Mouse (Mus musculus): Measurements from ENCODE around the gene Ern1. TPM values are rescaled to one million over a fixed set of nuclear protein-coding genes. Genes with fewer than 3 reads are reported as not detected.
A peak's percentile ranks its signal among the peaks of the same experiment; 100 is the strongest.
"Not testable (repeated sequence)": the region's sequence is repeated elsewhere in the genome, so short reads cannot be mapped to it uniquely, and the experiment has no call there.

The Ern1 gene
- polyA plus RNA-seq, 1 experiment from 2014 or later = 3.8 TPM

GRCm38 (mm10) chr11:106397656-106398055 lies 90.0 kb downstream of the Ern1 start:
- H3K4me2 ChIP-seq (ENCODE audit: low read depth, low read length) = no peak overlapping the region
- H3K4me3 ChIP-seq (ENCODE audit: low read depth, low read length) = no peak overlapping the region
- ATAC-seq (replicated peaks; ENCODE audit: insufficient number of reproducible peaks, low FRiP score, low TSS enrichment, low read depth) (no peak), DNase-seq (ENCODE audit: low spot score) (no peak)
- no peaks in the 10 kb centered on the region for H3K9me3 ChIP-seq (replicated peaks; ENCODE audit: control insufficient read depth, low read length)
- H3K9ac ChIP-seq (replicated peaks; ENCODE audit: low read length) = no peak overlapping the region
- no peak overlapping the region for H3K27ac ChIP-seq (replicated peaks; ENCODE audit: low read depth, low read length)
- no peaks in the 10 kb centered on the region for H3K36me3 ChIP-seq (replicated peaks; ENCODE audit: control insufficient read depth, insufficient read depth, low read depth, low read length)
- WGBS = 88% methylated on average over 3 of the region's 3 CpGs
- H3K27me3 ChIP-seq (ENCODE audit: control insufficient read depth, insufficient read depth, low read length) = no peaks in the 10 kb centered on the region
- H3K4me1 ChIP-seq (ENCODE audit: control insufficient read depth, insufficient read depth, low read length) = no peaks in the 10 kb centered on the region

- 72% methylated on average over 2 of the region's 2 CpGs for WGBS
Observed at GRCm38 (mm10) chr11:106394055-106394454, 93.6 kb downstream of the Ern1 start.

GRCm38 (mm10) chr11:106393331-106393616 lies 94.4 kb downstream of the Ern1 start:
- Histone ChIP-seq H3K9me3 (replicated peaks; ENCODE audit: control insufficient read depth, low read length) (no peaks in the 10 kb centered on the region), H3K4me2 (ENCODE audit: low read depth, low read length) (no peak overlapping the region), H3K9ac (replicated peaks; ENCODE audit: low read length) (no peak overlapping the region), H3K36me3 (replicated peaks; ENCODE audit: control insufficient read depth, insufficient read depth, low read depth, low read length) (no peaks in the 10 kb centered on the region), H3K4me1 (ENCODE audit: control insufficient read depth, insufficient read depth, low read length) (no peaks in the 10 kb centered on the region), H3K4me3 (ENCODE audit: low read depth, low read length) (no peak overlapping the region), H3K27me3 (ENCODE audit: control insufficient read depth, insufficient read depth, low read length) (no peaks in the 10 kb centered on the region), H3K27ac (replicated peaks; ENCODE audit: low read depth, low read length) (no peak overlapping the region)
- no peak for ATAC-seq (replicated peaks; ENCODE audit: insufficient number of reproducible peaks, low FRiP score, low TSS enrichment, low read depth)
- DNase-seq (ENCODE audit: low spot score) = no peak
- WGBS = 49% methylated on average over 4 of the region's 4 CpGs

More at GRCm38 (mm10) chr11:106394055-106394454, 93.6 kb downstream of the Ern1 start:
- H3K9ac ChIP-seq (replicated peaks; ENCODE audit: low read length); H3K27ac ChIP-seq (replicated peaks; ENCODE audit: low read depth, low read length); H3K4me2 ChIP-seq (ENCODE audit: low read depth, low read length); H3K4me1 ChIP-seq (ENCODE audit: control insufficient read depth, insufficient read depth, low read length); H3K36me3 ChIP-seq (replicated peaks; ENCODE audit: control insufficient read depth, insufficient read depth, low read depth, low read length); ATAC-seq (replicated peaks; ENCODE audit: insufficient number of reproducible peaks, low FRiP score, low TSS enrichment, low read depth); H3K4me3 ChIP-seq (ENCODE audit: low read depth, low read length); H3K9me3 ChIP-seq (replicated peaks; ENCODE audit: control insufficient read depth, low read length); H3K27me3 ChIP-seq (ENCODE audit: control insufficient read depth, insufficient read depth, low read length); DNase-seq (ENCODE audit: low spot score): not testable (repeated sequence)

- no peaks in the 10 kb centered on the region for H3K27me3 ChIP-seq (ENCODE audit: control insufficient read depth, insufficient read depth, low read length)
- DNase-seq (ENCODE audit: low spot score) (no peak), ATAC-seq (replicated peaks; ENCODE audit: insufficient number of reproducible peaks, low FRiP score, low TSS enrichment, low read depth) (no peak)
- H3K9ac ChIP-seq (replicated peaks; ENCODE audit: low read length) = no peak overlapping the region
- H3K36me3 ChIP-seq (replicated peaks; ENCODE audit: control insufficient read depth, insufficient read depth, low read depth, low read length) = no peaks in the 10 kb centered on the region
- no peak overlapping the region for H3K4me3 ChIP-seq (ENCODE audit: low read depth, low read length)
- H3K4me1 ChIP-seq (ENCODE audit: control insufficient read depth, insufficient read depth, low read length) = no peaks in the 10 kb centered on the region
- no peak overlapping the region for H3K27ac ChIP-seq (replicated peaks; ENCODE audit: low read depth, low read length)
- H3K9me3 ChIP-seq (replicated peaks; ENCODE audit: control insufficient read depth, low read length) = no peaks in the 10 kb centered on the region
- WGBS = 68% methylated on average over 7 of the region's 7 CpGs
- no peak overlapping the region for H3K4me2 ChIP-seq (ENCODE audit: low read depth, low read length)
Observed at GRCm38 (mm10) chr11:106392597-106393330, 94.9 kb downstream of the Ern1 start.

- H3K9ac ChIP-seq (replicated peaks; ENCODE audit: low read length) = no peak overlapping the region
- H3K36me3 ChIP-seq (replicated peaks; ENCODE audit: control insufficient read depth, insufficient read depth, low read depth, low read length) = no peaks in the 10 kb centered on the region
- 33% methylated on average over 6 of the region's 6 CpGs for WGBS
- ATAC-seq (replicated peaks; ENCODE audit: insufficient number of reproducible peaks, low FRiP score, low TSS enrichment, low read depth) (no peak), DNase-seq (ENCODE audit: low spot score) (peak; percentile 87)
- H3K27ac ChIP-seq (replicated peaks; ENCODE audit: low read depth, low read length) = no peak overlapping the region
- no peak overlapping the region for H3K4me3 ChIP-seq (ENCODE audit: low read depth, low read length)
- no peaks in the 10 kb centered on the region for H3K4me1 ChIP-seq (ENCODE audit: control insufficient read depth, insufficient read depth, low read length)
- no peaks in the 10 kb centered on the region for H3K27me3 ChIP-seq (ENCODE audit: control insufficient read depth, insufficient read depth, low read length)
- no peak overlapping the region for H3K4me2 ChIP-seq (ENCODE audit: low read depth, low read length)
- H3K9me3 ChIP-seq (replicated peaks; ENCODE audit: control insufficient read depth, low read length) = no peaks in the 10 kb centered on the region
Observed at GRCm38 (mm10) chr11:106391546-106392188, 96.0 kb downstream of the Ern1 start.

- no peak overlapping the region for H3K27ac ChIP-seq (replicated peaks; ENCODE audit: low read depth, low read length)
- ATAC-seq (replicated peaks; ENCODE audit: insufficient number of reproducible peaks, low FRiP score, low TSS enrichment, low read depth) (no peak), DNase-seq (ENCODE audit: low spot score) (no peak)
- no peak overlapping the region for H3K4me2 ChIP-seq (ENCODE audit: low read depth, low read length)
- no peaks in the 10 kb centered on the region for H3K27me3 ChIP-seq (ENCODE audit: control insufficient read depth, insufficient read depth, low read length)
- H3K9ac ChIP-seq (replicated peaks; ENCODE audit: low read length) = no peak overlapping the region
- H3K36me3 ChIP-seq (replicated peaks; ENCODE audit: control insufficient read depth, insufficient read depth, low read depth, low read length) = no peaks in the 10 kb centered on the region
- no peaks in the 10 kb centered on the region for H3K9me3 ChIP-seq (replicated peaks; ENCODE audit: control insufficient read depth, low read length)
- 70% methylated on average over 3 of the region's 3 CpGs for WGBS
- no peak overlapping the region for H3K4me3 ChIP-seq (ENCODE audit: low read depth, low read length)
- no peaks in the 10 kb centered on the region for H3K4me1 ChIP-seq (ENCODE audit: control insufficient read depth, insufficient read depth, low read length)
Observed at GRCm38 (mm10) chr11:106390757-106391156, 96.9 kb downstream of the Ern1 start.

GRCm38 (mm10) chr11:106389611-106390010 lies 98.0 kb downstream of the Ern1 start:
- no peaks in the 10 kb centered on the region for H3K9me3 ChIP-seq (replicated peaks; ENCODE audit: control insufficient read depth, low read length)
- no peak overlapping the region for H3K4me3 ChIP-seq (ENCODE audit: low read depth, low read length)
- WGBS = 33% methylated on average over 3 of the region's 3 CpGs
- H3K36me3 ChIP-seq (replicated peaks; ENCODE audit: control insufficient read depth, insufficient read depth, low read depth, low read length) = no peaks in the 10 kb centered on the region
- no peaks in the 10 kb centered on the region for H3K27me3 ChIP-seq (ENCODE audit: control insufficient read depth, insufficient read depth, low read length)
- no peak for ATAC-seq (replicated peaks; ENCODE audit: insufficient number of reproducible peaks, low FRiP score, low TSS enrichment, low read depth)
- peak; percentile 25 for DNase-seq (ENCODE audit: low spot score)
- H3K4me2 ChIP-seq (ENCODE audit: low read depth, low read length) = no peak overlapping the region
- no peak overlapping the region for H3K9ac ChIP-seq (replicated peaks; ENCODE audit: low read length)
- H3K4me1 ChIP-seq (ENCODE audit: control insufficient read depth, insufficient read depth, low read length) = no peaks in the 10 kb centered on the region
- H3K27ac ChIP-seq (replicated peaks; ENCODE audit: low read depth, low read length) = no peak overlapping the region

GRCm38 (mm10) chr11:106387791-106388216 lies 99.8 kb downstream of the Ern1 start, which contains the start of gene Icam2:
Icam2 (minus strand) TSS chr11:106388075.
- WGBS = 81% methylated on average over 6 of the region's 6 CpGs
- Histone ChIP-seq H3K36me3 (replicated peaks; ENCODE audit: control insufficient read depth, insufficient read depth, low read depth, low read length) (no peaks in the 10 kb centered on the region), H3K4me2 (ENCODE audit: low read depth, low read length) (no peak within 1 kb of the TSS), H3K27me3 (ENCODE audit: control insufficient read depth, insufficient read depth, low read length) (no peaks in the 10 kb centered on the region), H3K9ac (replicated peaks; ENCODE audit: low read length) (no peak within 1 kb of the TSS), H3K27ac (replicated peaks; ENCODE audit: low read depth, low read length) (no peak within 1 kb of the TSS), H3K4me3 (ENCODE audit: low read depth, low read length) (no peak within 1 kb of the TSS), H3K9me3 (replicated peaks; ENCODE audit: control insufficient read depth, low read length) (no peaks in the 10 kb centered on the region), H3K4me1 (ENCODE audit: control insufficient read depth, insufficient read depth, low read length) (no peaks in the 10 kb centered on the region)
- ATAC-seq (replicated peaks; ENCODE audit: insufficient number of reproducible peaks, low FRiP score, low TSS enrichment, low read depth) (no peak), DNase-seq (ENCODE audit: low spot score) (no peak)

All from embryonic facial prominence, embryonic 11.5 days (tissue).